Mouse (Mus musculus): ENCODE data around the gene Parg. TPM values are rescaled to one million over a fixed set of nuclear protein-coding genes. Genes with fewer than 3 reads are reported as not detected.
"Not testable (repeated sequence)": the region's sequence is repeated elsewhere in the genome, so short reads cannot be mapped to it uniquely, and the experiment has no call there.

Gene Parg
- polyA plus RNA-seq, 1 experiment from 2014 or later = 38.6 TPM

GRCm38 (mm10) chr14:32164173-32165051 lies 37.3 kb upstream of the Parg start:
- Histone ChIP-seq H3K9me3 (no peaks in the 10 kb centered on the region), H3K4me1 (replicated peaks) (peaks cover 42% of the 10 kb centered on the region), H3K4me3 (no peak overlapping the region), H3K27ac (no peak overlapping the region), H3K36me3 (no peaks in the 10 kb centered on the region), H3K27me3 (no peaks in the 10 kb centered on the region), H3K4me2 (peak overlapping the region; percentile 98; the same call in 1 of the 2 replicates), H3K9ac (no peak overlapping the region)
- WGBS = 89% methylated on average over 8 of the region's 8 CpGs
- ATAC-seq (ENCODE audit: low FRiP score) = no peak

- Histone ChIP-seq H3K36me3 (no peaks in the 10 kb centered on the region), H3K4me3 (peak overlapping the region; percentile 52), H3K9ac (peak overlapping the region; percentile 82), H3K4me2 (peak overlapping the region; percentile 98), H3K27ac (peak overlapping the region; percentile 44; the same call in 1 of the 2 replicates), H3K27me3 (no peaks in the 10 kb centered on the region), H3K4me1 (replicated peaks) (peaks cover 39% of the 10 kb centered on the region), H3K9me3 (no peaks in the 10 kb centered on the region)
- 0 out of 2 replicates have a peak, but pooled peaks have one; percentile 43 for ATAC-seq (ENCODE audit: low FRiP score)
- 1% methylated on average over 41 of the region's 42 CpGs for WGBS
Measured at GRCm38 (mm10) chr14:32165278-32166061, 36.3 kb upstream of the Parg start.

GRCm38 (mm10) chr14:32166062-32166441 lies 35.7 kb upstream of the Parg start:
- 71% methylated on average over 2 of the region's 2 CpGs for WGBS
- Histone ChIP-seq H3K36me3 (peaks cover 4% of the 10 kb centered on the region; the same call in 1 of the 2 replicates), H3K4me3 (peak overlapping the region; percentile 52), H3K27ac (no peak overlapping the region), H3K9ac (0 out of 2 replicates have a peak overlapping the region, but pooled peaks have one; percentile 82), H3K27me3 (no peaks in the 10 kb centered on the region), H3K4me2 (peak overlapping the region; percentile 98), H3K4me1 (replicated peaks) (peaks cover 33% of the 10 kb centered on the region), H3K9me3 (no peaks in the 10 kb centered on the region)
- no peak for ATAC-seq (ENCODE audit: low FRiP score)

- peaks cover 26% of the 10 kb centered on the region for H3K4me1 ChIP-seq (replicated peaks)
- H3K4me2 ChIP-seq = no peak overlapping the region
- H3K27ac ChIP-seq = no peak overlapping the region
- no peak overlapping the region for H3K9ac ChIP-seq
- no peaks in the 10 kb centered on the region for H3K27me3 ChIP-seq
- peaks cover 5% of the 10 kb centered on the region; the same call in 1 of the 2 replicates for H3K36me3 ChIP-seq
- H3K4me3 ChIP-seq = no peak overlapping the region
- no peaks in the 10 kb centered on the region for H3K9me3 ChIP-seq
- ATAC-seq (ENCODE audit: low FRiP score) = no peak
- 90% methylated on average over 1 of the region's 1 CpGs for WGBS
Measured at GRCm38 (mm10) chr14:32166840-32167239, 34.9 kb upstream of the Parg start.

- H3K4me3 ChIP-seq = no peak overlapping the region
- no peak overlapping the region for H3K9ac ChIP-seq
- no peak for ATAC-seq (ENCODE audit: low FRiP score)
- WGBS = 96% methylated on average over 5 of the region's 5 CpGs
- H3K36me3 ChIP-seq = peaks cover 10% of the 10 kb centered on the region
- no peak overlapping the region for H3K4me2 ChIP-seq
- H3K27ac ChIP-seq = no peak overlapping the region
- H3K4me1 ChIP-seq (replicated peaks) = peaks cover 21% of the 10 kb centered on the region
- H3K27me3 ChIP-seq = no peaks in the 10 kb centered on the region
- no peaks in the 10 kb centered on the region for H3K9me3 ChIP-seq
Measured at GRCm38 (mm10) chr14:32167326-32167725, 34.4 kb upstream of the Parg start.

GRCm38 (mm10) chr14:32168653-32169231 lies 33.0 kb upstream of the Parg start:
- no peak overlapping the region for H3K4me2 ChIP-seq
- H3K27me3 ChIP-seq = no peaks in the 10 kb centered on the region
- H3K27ac ChIP-seq = no peak overlapping the region
- H3K9me3 ChIP-seq = no peaks in the 10 kb centered on the region
- H3K36me3 ChIP-seq = peaks cover 23% of the 10 kb centered on the region
- 83% methylated on average over 3 of the region's 3 CpGs for WGBS
- H3K9ac ChIP-seq = no peak overlapping the region
- no peak overlapping the region for H3K4me3 ChIP-seq
- H3K4me1 ChIP-seq (replicated peaks) = peaks cover 19% of the 10 kb centered on the region
- ATAC-seq (ENCODE audit: low FRiP score) = no peak

GRCm38 (mm10) chr14:32170137-32170536 lies 31.6 kb upstream of the Parg start:
- Histone ChIP-seq H3K9ac (no peak overlapping the region), H3K36me3 (peaks cover 32% of the 10 kb centered on the region), H3K4me1 (replicated peaks) (peaks cover 17% of the 10 kb centered on the region), H3K4me3 (no peak overlapping the region), H3K27me3 (no peaks in the 10 kb centered on the region), H3K4me2 (no peak overlapping the region), H3K27ac (no peak overlapping the region), H3K9me3 (no peaks in the 10 kb centered on the region)
- ATAC-seq (ENCODE audit: low FRiP score) = no peak
- 91% methylated on average over 4 of the region's 4 CpGs for WGBS

GRCm38 (mm10) chr14:32175310-32175709 lies 26.4 kb upstream of the Parg start:
- WGBS = 90% methylated on average over 2 of the region's 2 CpGs
- Histone ChIP-seq H3K9ac (no peak overlapping the region), H3K4me1 (replicated peaks) (no peaks in the 10 kb centered on the region), H3K27me3 (no peaks in the 10 kb centered on the region), H3K4me2 (no peak overlapping the region), H3K27ac (no peak overlapping the region), H3K9me3 (no peaks in the 10 kb centered on the region), H3K36me3 (peaks cover 49% of the 10 kb centered on the region), H3K4me3 (no peak overlapping the region)
- no peak for ATAC-seq (ENCODE audit: low FRiP score)

- not testable (repeated sequence) for H3K4me2 ChIP-seq; H3K9me3 ChIP-seq; H3K27me3 ChIP-seq; H3K9ac ChIP-seq; ATAC-seq (ENCODE audit: low FRiP score); H3K4me1 ChIP-seq (replicated peaks); H3K4me3 ChIP-seq; H3K27ac ChIP-seq
- peaks cover 55% of the 10 kb centered on the region for H3K36me3 ChIP-seq
- WGBS = 87% methylated on average over 5 of the region's 5 CpGs
Measured at GRCm38 (mm10) chr14:32176590-32176989, 25.2 kb upstream of the Parg start.

GRCm38 (mm10) chr14:32179393-32180195 lies 22.2 kb upstream of the Parg start:
- no peak overlapping the region for H3K4me3 ChIP-seq
- no peaks in the 10 kb centered on the region for H3K27me3 ChIP-seq
- H3K4me2 ChIP-seq = no peak overlapping the region
- H3K9me3 ChIP-seq = no peaks in the 10 kb centered on the region
- WGBS = 93% methylated on average over 10 of the region's 10 CpGs
- ATAC-seq (ENCODE audit: low FRiP score) = no peak
- peaks cover 59% of the 10 kb centered on the region for H3K36me3 ChIP-seq
- H3K27ac ChIP-seq = no peak overlapping the region
- no peaks in the 10 kb centered on the region for H3K4me1 ChIP-seq (replicated peaks)
- H3K9ac ChIP-seq = no peak overlapping the region

- H3K36me3 ChIP-seq = peaks cover 59% of the 10 kb centered on the region
- ATAC-seq (ENCODE audit: low FRiP score) = no peak
- no peak overlapping the region for H3K27ac ChIP-seq
- no peaks in the 10 kb centered on the region for H3K27me3 ChIP-seq
- H3K4me3 ChIP-seq = no peak overlapping the region
- WGBS = 92% methylated on average over 6 of the region's 6 CpGs
- no peaks in the 10 kb centered on the region for H3K9me3 ChIP-seq
- no peak overlapping the region for H3K9ac ChIP-seq
- no peaks in the 10 kb centered on the region for H3K4me1 ChIP-seq (replicated peaks)
- no peak overlapping the region for H3K4me2 ChIP-seq
Measured at GRCm38 (mm10) chr14:32180861-32181260, 20.9 kb upstream of the Parg start.

All from hindbrain, embryonic 13.5 days (tissue).